Mouse (Mus musculus) WW6 (cell line): ENCODE results near the gene Vti1a.

Experiments
- DNase-seq: peaks from one replicate; pipeline ENCODE4 v3.0.0-alpha.2; 2013; ENCODE audit warnings: low read depth, low spot score

Gene Vti1a

DNA sequence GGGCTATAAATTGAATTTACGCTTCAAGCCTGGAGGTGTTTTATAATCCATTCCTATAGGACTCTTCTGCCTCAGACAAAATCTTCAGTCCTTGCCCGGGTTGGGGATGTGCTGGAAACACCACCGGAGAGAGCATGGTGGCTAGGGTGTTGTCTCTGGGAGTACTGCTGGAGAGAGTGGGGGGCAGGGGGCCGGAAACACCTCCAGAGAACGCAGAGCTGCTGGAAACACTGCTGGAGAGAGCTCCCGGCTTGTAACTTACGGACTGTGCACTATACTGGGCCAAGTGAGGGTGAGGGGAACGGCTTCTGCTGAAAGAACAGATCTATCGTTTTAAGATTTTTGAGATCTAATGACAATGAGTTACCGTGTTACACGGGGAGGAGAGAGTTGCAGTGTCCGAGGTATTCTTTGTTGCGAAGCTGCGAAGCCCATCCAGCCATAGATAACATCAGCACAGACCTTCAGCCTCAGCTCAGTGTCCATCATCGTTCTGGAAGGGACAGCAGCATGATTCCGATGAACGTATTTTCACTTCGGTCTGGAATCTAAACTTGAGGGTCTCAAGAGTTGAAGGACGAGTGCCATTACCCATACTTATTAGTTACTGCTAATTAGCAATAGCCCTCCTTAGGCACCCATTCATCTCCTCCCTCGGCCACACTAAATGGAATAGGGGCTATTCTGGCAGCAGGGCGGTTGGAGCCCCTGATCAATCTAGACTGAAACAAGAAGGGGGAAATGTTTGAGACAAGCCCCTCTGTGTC lies 140.4 kb downstream of the Vti1a start:
- DNase-seq = no peak

GRCm38 (mm10) chr19:55461963-55462362 lies 145.9 kb downstream of the Vti1a start:
- no peak for DNase-seq

GRCm38 (mm10) chr19:55463670-55464069 lies 147.6 kb downstream of the Vti1a start:
- no peak for DNase-seq

GRCm38 (mm10) chr19:55469301-55470051 lies 153.4 kb downstream of the Vti1a start:
- DNase-seq = no peak

- DNase-seq = no peak
These were observed 156.5 kb downstream of the Vti1a start for GRCm38 (mm10) chr19:55472582-55472981.

DNA sequence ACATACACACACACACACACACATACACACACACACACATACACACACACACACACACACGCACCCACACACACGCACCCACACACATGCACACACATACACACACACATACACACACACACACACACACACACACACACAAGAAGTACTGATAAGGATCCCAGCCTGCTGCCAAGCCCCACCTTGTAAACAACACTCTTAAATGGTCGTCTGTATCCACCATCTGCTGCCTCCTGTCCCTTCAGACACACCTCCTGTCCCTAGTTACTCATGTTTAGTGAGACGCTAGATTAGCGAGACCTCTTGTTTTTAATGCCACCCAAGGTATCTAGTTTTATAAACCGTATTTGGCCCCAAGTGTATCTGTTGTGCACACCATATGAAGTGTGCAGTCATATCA lies 158.1 kb downstream of the Vti1a start:
- DNase-seq = no peak

DNA sequence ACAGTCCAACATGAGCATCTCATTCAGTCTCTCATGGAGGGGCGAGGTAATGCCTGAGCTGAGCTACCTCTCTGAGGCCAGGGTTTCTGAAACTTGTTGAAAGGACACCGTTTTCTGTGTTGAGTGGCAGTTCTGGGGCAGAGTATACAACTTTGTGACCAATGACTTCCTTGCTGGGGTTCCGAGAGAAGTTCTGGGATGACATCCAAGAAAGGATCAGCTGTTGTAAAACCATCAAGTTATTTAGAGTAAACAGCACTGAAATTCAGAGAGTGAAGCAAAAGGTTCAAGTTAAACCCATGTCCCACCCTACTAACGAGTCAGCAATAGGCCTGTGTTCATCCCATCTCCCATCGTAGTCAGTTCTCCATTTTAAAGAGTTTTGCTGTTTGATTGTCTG lies 164.4 kb downstream of the Vti1a start:
- no peak for DNase-seq

- DNase-seq = no peak
These were observed 165.2 kb downstream of the Vti1a start for GRCm38 (mm10) chr19:55481308-55481707.

DNA sequence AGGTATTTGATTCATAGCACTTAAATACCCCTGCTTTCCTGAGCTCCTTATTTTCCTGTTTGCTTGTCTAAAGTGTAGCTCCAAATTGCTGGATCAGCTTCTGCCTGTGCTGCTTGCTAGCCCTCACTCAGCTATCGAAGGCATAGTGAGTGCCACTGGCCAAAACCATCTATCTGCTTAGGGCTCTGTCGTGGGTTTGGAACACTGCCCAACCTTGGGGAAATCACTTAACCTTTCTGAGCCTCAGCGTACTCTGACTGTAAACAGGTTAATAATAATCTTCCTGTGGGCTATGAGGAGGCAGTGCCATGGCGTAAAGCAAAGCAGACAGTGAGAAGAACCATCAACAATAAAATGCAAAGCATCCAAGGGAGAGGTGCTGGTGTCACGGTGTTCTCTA lies 167.4 kb downstream of the Vti1a start:
- DNase-seq = no peak

GRCm38 (mm10) chr19:55484559-55484958 lies 168.5 kb downstream of the Vti1a start:
- DNase-seq = no peak

- DNase-seq = no peak
These were observed 170.4 kb downstream of the Vti1a start for GRCm38 (mm10) chr19:55486473-55486872.

DNA sequence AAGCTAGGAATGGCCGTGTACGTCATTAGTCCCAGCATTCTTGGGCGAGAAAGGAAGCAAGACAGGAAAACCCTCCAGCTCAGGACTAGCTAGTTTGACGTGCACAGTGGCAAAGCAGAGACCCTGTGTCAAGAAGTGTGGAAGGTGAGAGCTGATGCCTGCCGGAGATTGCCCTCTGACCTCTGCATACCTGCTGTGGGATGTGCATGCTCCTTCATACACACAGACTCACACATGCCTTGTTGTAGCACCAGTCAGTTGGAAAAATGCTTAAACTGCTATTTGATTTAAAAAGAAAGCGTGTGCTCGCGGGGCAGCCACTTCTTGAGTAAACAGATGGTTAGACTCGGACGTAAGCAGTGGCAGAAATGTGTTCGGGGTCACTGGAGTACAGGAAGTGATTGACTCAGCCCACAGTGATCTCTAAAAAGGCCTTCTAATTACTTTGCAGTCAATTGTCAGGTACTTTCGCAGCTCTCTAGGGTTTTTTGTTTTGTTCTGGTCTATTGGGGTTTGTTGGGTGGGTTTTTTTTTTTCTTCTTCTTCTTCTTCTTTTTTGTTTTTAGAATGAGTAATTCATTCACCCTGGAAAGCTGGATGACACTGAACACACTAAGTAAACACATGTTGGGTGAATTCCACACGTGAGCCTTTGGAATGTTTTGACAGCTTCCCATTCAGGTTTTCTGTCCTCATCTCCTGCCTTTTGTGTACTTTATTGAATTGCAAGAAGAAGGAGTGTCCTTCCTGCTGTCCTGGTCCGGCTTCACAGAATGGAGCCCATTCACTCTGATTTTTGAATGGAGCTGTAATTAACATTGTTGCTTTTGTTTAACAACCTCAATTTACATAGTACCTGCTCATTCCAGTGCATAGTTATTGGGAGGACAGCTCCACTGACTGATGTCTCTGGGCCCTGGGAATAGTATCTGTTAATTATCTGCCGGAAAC lies 175.3 kb downstream of the Vti1a start:
- peak; percentile 31 for DNase-seq

- no peak for DNase-seq
These were observed 180.2 kb downstream of the Vti1a start for GRCm38 (mm10) chr19:55496333-55496732.

GRCm38 (mm10) chr19:55499179-55499863 lies 183.2 kb downstream of the Vti1a start:
- no peak for DNase-seq

- no peak for DNase-seq
These were observed 185.9 kb downstream of the Vti1a start for GRCm38 (mm10) chr19:55501985-55502384.

DNA sequence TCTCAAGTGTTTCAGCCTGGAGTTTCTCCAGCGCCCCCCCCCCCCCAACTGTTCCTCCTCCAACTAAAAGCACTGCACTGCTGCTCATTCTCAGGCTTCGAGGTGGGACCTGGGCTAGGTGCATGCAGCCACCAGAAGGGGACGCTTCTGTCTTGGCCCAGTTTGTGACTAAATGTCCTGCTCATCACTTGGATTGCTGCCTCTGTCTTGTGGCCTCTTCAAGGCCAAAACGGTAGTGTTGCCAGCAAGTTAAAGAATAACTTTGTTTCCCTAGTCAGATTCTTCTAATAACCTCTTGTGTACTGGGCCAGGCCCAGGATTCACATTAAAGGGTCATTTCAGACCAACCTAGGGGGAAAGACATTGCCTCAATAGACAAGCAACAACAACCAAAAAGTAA lies 187.7 kb downstream of the Vti1a start:
- DNase-seq = no peak

DNA sequence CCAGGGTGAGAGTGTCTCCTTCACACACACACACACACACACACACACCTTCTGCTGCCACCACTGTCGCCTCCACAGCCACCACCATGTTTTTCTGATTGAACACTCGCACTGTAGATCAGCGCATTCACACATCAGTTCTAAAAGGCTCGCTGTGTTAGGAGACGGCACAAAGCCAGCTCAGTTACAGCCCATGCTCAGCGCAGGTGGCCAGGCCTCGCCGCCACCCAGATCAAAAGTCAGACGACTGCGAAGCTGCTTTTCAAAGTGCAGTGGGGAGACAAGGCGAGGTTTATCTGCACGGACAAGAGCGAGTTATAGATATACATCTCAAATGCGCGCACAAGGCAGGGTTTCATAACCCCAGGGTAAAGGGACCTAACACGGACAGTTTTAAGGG lies 191.7 kb downstream of the Vti1a start:
- DNase-seq = no peak

GRCm38 (mm10) chr19:55508239-55508638 lies 192.1 kb downstream of the Vti1a start:
- DNase-seq = no peak

GRCm38 (mm10) chr19:55508965-55509364 lies 192.9 kb downstream of the Vti1a start:
- no peak for DNase-seq

DNA sequence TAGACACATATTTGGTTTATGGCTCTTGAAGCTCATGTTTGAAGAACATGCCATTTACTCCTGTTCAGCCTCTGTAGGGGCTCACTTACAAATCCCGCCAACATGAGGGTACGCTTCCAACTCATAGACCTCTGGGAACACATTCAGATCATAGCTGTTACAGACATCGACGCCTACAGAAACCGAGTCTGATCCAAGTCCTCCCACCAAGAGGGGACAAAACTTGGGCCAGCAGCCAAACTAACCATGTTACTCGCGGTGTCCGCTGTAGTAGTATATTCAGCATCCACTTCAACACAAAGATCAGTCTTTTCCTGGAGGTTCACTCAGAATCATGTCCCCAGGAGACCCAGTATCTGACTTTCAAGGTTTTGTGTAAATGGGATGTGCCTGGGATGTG lies 193.5 kb downstream of the Vti1a start:
- no peak for DNase-seq

- no peak for DNase-seq
These were observed 197.8 kb downstream of the Vti1a start for GRCm38 (mm10) chr19:55513941-55514340.
